Mouse (Mus musculus) liver, embryonic 11.5 days (tissue): ENCODE data around the gene Hpf1. TPM values are rescaled to one million over a fixed set of nuclear protein-coding genes. Genes with fewer than 3 reads are reported as not detected.
A peak's percentile ranks its signal among the peaks of the same experiment; 100 is the strongest.

Experiments
- ATAC-seq: fragments of 200-750 bp; cut with Nextera tagmentation; replicated peaks from 2 replicates; pipeline ENCODE4 v1.8.0; 2017; ENCODE audit warnings: moderate number of reproducible peaks, mild to moderate bottlenecking, moderate TSS enrichment, moderate library complexity; ENCODE audit not compliant: low FRiP score
- DNase-seq: peaks from one replicate; pipeline ENCODE4 v3.0.0-alpha.2; 2017; ENCODE audit warnings: low spot score
- H3K27ac ChIP-seq: fragments of 300-500 bp; sonication (generic); 2 replicates; pipeline ENCODE4 v1.5.1; 2014; ENCODE audit warnings: mild to moderate bottlenecking, low read depth, low read length, control low read depth
- H3K27me3 ChIP-seq: fragments of 300-500 bp; sonication (generic); replicated peaks from 2 replicates; pipeline ENCODE4 v1.6.1; 2014; ENCODE audit warnings: low read length, mixed read lengths; ENCODE audit not compliant: control insufficient read depth, insufficient read depth
- H3K36me3 ChIP-seq: fragments of 300-500 bp; sonication (generic); 2 replicates; pipeline ENCODE4 v1.6.1; 2014; ENCODE audit warnings: mild to moderate bottlenecking, low read length, moderate library complexity, mixed read lengths; ENCODE audit not compliant: control insufficient read depth, insufficient read depth
- H3K4me1 ChIP-seq: fragments of 300-500 bp; sonication (generic); replicated peaks from 2 replicates; pipeline ENCODE4 v1.6.1; 2014; ENCODE audit warnings: low read length, mixed read lengths; ENCODE audit not compliant: control insufficient read depth, insufficient read depth
- H3K4me2 ChIP-seq: fragments of 300-500 bp; sonication (generic); 2 replicates; pipeline ENCODE4 v1.6.1; 2014; ENCODE audit warnings: mild to moderate bottlenecking, control low read depth, moderate library complexity
- H3K4me3 ChIP-seq: fragments of 300-500 bp; sonication (generic); 2 replicates; pipeline ENCODE4 v1.5.1; 2014; ENCODE audit warnings: low read depth, low read length, control low read depth
- H3K9ac ChIP-seq: fragments of 300-500 bp; sonication (generic); 2 replicates; pipeline ENCODE4 v1.6.1; 2014; ENCODE audit warnings: low read depth, low read length, control low read depth
- H3K9me3 ChIP-seq: fragments of 300-500 bp; sonication (generic); 2 replicates; pipeline ENCODE4 v1.6.1; 2016; ENCODE audit warnings: low read length, inconsistent platforms, mixed read lengths; ENCODE audit not compliant: control insufficient read depth
- WGBS: fragments of 180-500 bp; shearing (Covaris S2); extraction: QIAGEN DNeasy Blood & Tissue Kit; methylation state at CpG from one replicate; pipeline ENCODE4 v1.1.7; 2014; 5-methylcytosine and 5-hydroxymethylcytosine counted together
- polyA plus RNA-seq: library from polyadenylated mRNA; unstranded; fragments of >200 nt; fragmentation: Nextera tagmentation; extraction: Ambion mirVana; gene quantifications from 2 replicates; pipeline ENCODE4 v1.2.1, GENCODE M21; 2014

Gene Hpf1
- polyA plus RNA-seq, 1 experiment from 2014 or later: 133 TPM

DNA sequence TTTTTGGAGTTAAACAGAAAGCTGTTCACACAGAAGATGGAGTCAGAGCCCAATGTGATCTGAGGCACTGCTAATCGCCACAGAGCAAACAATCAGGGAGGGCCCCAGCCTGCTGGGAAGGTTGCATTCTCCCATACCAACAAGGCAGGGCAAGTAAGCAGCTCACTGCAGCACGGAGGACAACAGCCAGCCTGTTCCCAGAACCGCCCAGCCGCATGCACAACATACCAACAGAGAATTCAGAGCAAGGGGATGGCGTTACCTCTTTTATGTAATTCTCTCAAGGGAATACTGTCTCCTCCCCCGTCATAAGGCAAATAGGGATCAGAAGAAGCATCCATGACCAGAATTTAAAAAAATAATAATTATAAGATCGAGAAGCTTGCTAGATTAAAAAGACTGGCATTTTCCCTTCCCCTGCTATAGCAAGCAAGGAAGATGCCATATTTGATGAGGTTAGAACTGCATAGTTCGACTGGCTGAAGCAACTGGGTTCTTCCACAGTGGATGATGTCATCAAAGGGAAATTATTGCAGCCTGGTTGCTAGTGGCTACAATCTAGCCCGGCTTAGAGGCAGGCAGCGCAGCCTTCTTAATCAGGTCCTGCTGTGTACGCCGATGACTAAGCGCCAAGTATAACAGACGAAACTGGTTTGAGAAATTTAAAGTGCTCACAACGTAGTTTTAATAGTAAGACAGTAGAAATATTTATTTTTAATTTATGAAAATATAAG, 64.2 kb downstream of the Hpf1 start:
- WGBS: 7% methylated on average over 15 of the region's 15 CpGs
- peak overlapping the region; percentile 56 for H3K4me3 ChIP-seq
- H3K4me2 ChIP-seq: peak overlapping the region; percentile 82
- no peaks in the 10 kb centered on the region for H3K27me3 ChIP-seq
- peak overlapping the region; percentile 94 for H3K27ac ChIP-seq
- ATAC-seq (peak; percentile 91), DNase-seq (peak; percentile 48)
- peaks cover 58% of the 10 kb centered on the region for H3K4me1 ChIP-seq
- H3K36me3 ChIP-seq: no peaks in the 10 kb centered on the region
- peak overlapping the region; percentile 75 for H3K9ac ChIP-seq
- no peaks in the 10 kb centered on the region for H3K9me3 ChIP-seq

DNA sequence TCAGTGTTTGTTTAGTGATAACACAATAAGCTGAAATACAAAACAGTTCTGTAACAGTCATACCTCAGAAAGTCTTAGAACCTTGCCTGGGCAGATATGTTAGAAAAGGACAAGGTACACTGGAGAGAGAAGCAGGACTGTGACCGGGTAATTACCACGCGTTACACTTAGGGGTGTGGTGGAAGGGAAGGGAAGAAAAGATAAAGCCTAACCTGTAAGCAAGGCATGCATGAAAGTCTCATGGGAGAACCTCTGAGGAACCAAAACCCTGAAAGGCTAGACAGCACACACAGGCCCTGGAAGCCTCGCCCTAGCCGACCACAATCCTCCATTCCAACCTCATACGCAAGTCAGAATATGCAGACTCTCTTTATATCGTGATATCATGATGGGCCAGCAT, 66.6 kb downstream of the Hpf1 start:
- DNase-seq (no peak), ATAC-seq (peak; percentile 78)
- peak overlapping the region; percentile 4 for H3K9ac ChIP-seq
- H3K27me3 ChIP-seq: no peaks in the 10 kb centered on the region
- H3K4me2 ChIP-seq: peak overlapping the region; percentile 44
- H3K4me1 ChIP-seq: peaks cover 44% of the 10 kb centered on the region
- H3K27ac ChIP-seq: peak overlapping the region; percentile 82
- WGBS: 54% methylated on average over 7 of the region's 7 CpGs
- H3K9me3 ChIP-seq: no peaks in the 10 kb centered on the region
- no peaks in the 10 kb centered on the region for H3K36me3 ChIP-seq
- 0 out of 2 replicates have a peak overlapping the region, but pooled peaks have one; percentile 11 for H3K4me3 ChIP-seq

Other genes with a start within 250 kb of the Hpf1 start
- gene Clcn3, start 92.9 kb downstream of the Hpf1 start, polyA plus RNA-seq: 42.9 and 43.8 TPM in 2 replicates
- gene Nek1, start 102.8 kb downstream of the Hpf1 start, polyA plus RNA-seq: 14.1 and 17.1 TPM in 2 replicates